Mouse (Mus musculus): Measurements from ENCODE around the gene Ubl4b. TPM values are rescaled to one million over a fixed set of nuclear protein-coding genes. Genes with fewer than 3 reads are reported as not detected.

The Ubl4b gene
- polyA plus RNA-seq, 2 experiments, result not detected

DNA sequence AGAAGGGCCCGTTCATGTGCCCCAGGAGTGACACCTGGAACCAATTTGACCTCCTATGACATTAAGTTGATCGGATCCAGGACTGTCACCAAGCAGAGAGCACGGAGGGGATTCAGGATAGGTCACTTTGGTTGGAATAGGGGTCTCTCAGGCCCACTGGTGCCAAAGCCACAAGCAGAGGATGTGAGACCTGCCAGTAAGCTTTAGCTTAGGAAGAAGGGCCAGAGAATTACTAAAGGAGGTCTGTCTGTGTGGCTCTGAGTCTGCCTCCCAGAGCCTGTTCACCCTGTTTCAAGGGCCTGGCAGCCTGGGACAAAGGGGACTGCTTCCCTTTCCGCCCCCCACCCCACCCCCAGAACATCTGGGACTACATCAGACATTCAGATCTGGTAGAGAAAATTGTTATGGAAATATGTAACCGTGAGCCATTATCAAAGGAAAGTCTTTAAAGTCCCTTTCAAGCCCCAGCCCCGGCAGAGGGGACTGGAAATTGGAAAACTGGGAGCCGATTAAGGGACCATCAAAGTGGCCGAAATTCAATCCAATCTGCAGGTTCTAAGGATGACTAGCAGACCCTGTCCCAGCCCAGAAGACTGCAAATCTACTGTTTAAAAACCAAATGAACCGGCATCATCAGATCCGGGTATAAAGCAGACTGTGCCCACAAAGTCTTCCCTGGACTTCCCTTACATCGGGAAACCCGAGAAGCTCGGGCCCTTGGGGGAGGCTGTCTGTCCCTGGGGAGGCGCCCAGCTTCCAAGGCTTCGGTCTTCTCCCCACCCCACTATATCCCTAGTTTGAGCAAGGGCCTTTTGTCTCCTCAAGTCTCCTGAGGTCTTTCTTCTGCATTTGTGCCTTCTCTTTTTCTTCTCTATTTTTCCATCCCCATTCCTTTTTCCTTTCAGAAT, 26.5 kb upstream of the Ubl4b start:
- H3K9ac ChIP-seq (replicated peaks), result no peak overlapping the region
- no peak for TF ChIP-seq CTCF (IDR thresholded peaks at IDR 0.05; ENCODE audit: low read depth)
- TF ChIP-seq EP300 (IDR thresholded peaks at IDR 0.05; ENCODE audit: low read depth), result no peak
- H3K27me3 ChIP-seq (ENCODE audit: control insufficient read depth, insufficient read depth, low read length), result peaks cover 66% of the 10 kb centered on the region
- H3K9me3 ChIP-seq (ENCODE audit: control insufficient read depth, low read length), result no peaks in the 10 kb centered on the region
- 8% methylated on average over 15 of the region's 15 CpGs for WGBS (ENCODE audit: insufficient replicate concordance)
- H3K4me2 ChIP-seq (ENCODE audit: low read depth), result no peak overlapping the region
- no peak overlapping the region for H3K27ac ChIP-seq
- H3K4me1 ChIP-seq (replicated peaks; ENCODE audit: control insufficient read depth in 2 of 2, insufficient read depth in 2 of 2, low read length in 1 of 2), result peaks cover 4 to 14% of the 10 kb centered on the region in 2 experiments; a peak in 3 of 4 replicates
- ATAC-seq (ENCODE audit: insufficient read depth), result no peak
- DNase-seq (ENCODE audit: low read depth in 3 of 3, low spot score in 3 of 3), result no peak
- no peaks in the 10 kb centered on the region for H3K36me3 ChIP-seq (replicated peaks; ENCODE audit: control insufficient read depth, insufficient read depth, low read depth)
- H3K4me3 ChIP-seq (ENCODE audit: insufficient read depth in 1 of 2, low read depth in 2 of 2, low read length in 2 of 2), result no peak overlapping the region

DNA sequence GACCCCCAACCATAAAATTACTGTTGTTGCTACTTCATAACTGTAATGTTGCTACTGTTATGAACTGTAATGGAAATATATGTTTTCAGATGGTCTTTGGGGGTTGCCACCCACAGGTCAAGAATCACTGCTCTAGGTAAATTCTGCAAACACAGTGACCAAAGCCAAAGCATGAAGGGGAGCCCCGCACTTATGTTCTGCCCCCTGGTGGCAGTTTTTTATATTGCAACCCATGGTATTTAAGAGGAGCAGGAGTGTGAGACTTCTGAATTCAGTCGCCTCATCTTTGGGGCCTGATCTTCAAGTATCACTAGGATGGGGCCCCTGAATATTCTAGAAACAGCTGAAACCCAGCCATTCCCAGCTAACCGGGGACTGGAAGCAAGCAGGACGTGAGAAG, 24.6 kb upstream of the Ubl4b start:
- peaks cover 48% of the 10 kb centered on the region for H3K27me3 ChIP-seq (ENCODE audit: control insufficient read depth, insufficient read depth, low read length)
- H3K4me3 ChIP-seq (ENCODE audit: insufficient read depth in 1 of 2, low read depth in 2 of 2, low read length in 2 of 2), result no peak overlapping the region

DNA sequence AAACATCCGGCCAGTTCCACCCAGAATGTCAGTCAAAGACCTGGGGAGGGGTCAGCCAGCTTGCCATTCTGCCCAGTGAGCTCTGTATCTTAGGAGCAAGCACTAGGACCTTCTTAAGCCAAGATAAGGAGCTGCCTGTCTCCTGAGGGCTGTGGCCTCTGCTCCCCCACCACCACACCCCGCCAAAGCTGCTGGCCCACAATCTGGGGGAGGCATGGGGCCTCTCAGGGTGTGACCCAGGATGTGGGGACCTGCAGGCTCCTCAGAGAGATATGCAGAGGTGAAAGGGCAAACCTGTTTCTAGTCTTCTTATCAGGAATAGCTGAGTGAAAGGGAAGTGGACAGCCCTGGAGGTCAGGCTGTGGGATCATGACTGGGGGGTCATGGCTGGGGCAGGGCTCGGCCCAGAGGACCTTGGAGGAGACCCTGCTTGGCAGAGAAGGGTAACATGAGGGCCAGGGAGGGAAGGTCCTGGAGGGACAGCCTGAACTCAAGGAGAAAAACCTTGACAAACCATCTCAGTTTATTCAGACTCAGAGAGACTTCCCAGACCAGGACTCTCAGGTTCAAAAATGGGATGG, 23.0 kb upstream of the Ubl4b start:
- Histone ChIP-seq H3K27ac (no peak overlapping the region), H3K36me3 (replicated peaks; ENCODE audit: control insufficient read depth, insufficient read depth, low read depth) (no peaks in the 10 kb centered on the region), H3K9ac (replicated peaks) (no peak overlapping the region), H3K4me2 (ENCODE audit: low read depth) (no peak overlapping the region), H3K4me3 (ENCODE audit: insufficient read depth in 1 of 2, low read depth in 2 of 2, low read length in 2 of 2) (no peak overlapping the region), H3K27me3 (ENCODE audit: control insufficient read depth, insufficient read depth, low read length) (peaks cover 33% of the 10 kb centered on the region), H3K9me3 (ENCODE audit: control insufficient read depth, low read length) (no peaks in the 10 kb centered on the region), H3K4me1 (replicated peaks; ENCODE audit: control insufficient read depth in 2 of 2, insufficient read depth in 2 of 2, low read length in 1 of 2) (peaks cover 4 to 14% of the 10 kb centered on the region in 2 experiments; a peak in 3 of 4 replicates)
- TF ChIP-seq CTCF (IDR thresholded peaks at IDR 0.05; ENCODE audit: low read depth), result no peak
- no peak for TF ChIP-seq EP300 (IDR thresholded peaks at IDR 0.05; ENCODE audit: low read depth)
- WGBS (ENCODE audit: insufficient replicate concordance), result 5% methylated on average over 3 of the region's 3 CpGs
- DNase-seq (ENCODE audit: low read depth in 3 of 3, low spot score in 3 of 3) (peak; percentile 35 to 40 (median 36)), ATAC-seq (ENCODE audit: insufficient read depth) (peak; percentile 94)

More for the DNA sequence above, 24.6 kb upstream of the Ubl4b start:
- H3K4me1 ChIP-seq (replicated peaks; ENCODE audit: control insufficient read depth in 2 of 2, insufficient read depth in 2 of 2, low read length in 1 of 2), result peaks cover 4 to 14% of the 10 kb centered on the region in 2 experiments; a peak in 3 of 4 replicates
- no peak for TF ChIP-seq EP300 (IDR thresholded peaks at IDR 0.05; ENCODE audit: low read depth)
- TF ChIP-seq CTCF (IDR thresholded peaks at IDR 0.05; ENCODE audit: low read depth), result peak; percentile 83
- no peak overlapping the region for H3K9ac ChIP-seq (replicated peaks)
- no peaks in the 10 kb centered on the region for H3K9me3 ChIP-seq (ENCODE audit: control insufficient read depth, low read length)
- H3K27ac ChIP-seq, result no peak overlapping the region
- no peaks in the 10 kb centered on the region for H3K36me3 ChIP-seq (replicated peaks; ENCODE audit: control insufficient read depth, insufficient read depth, low read depth)
- 5% methylated on average over 4 of the region's 4 CpGs for WGBS (ENCODE audit: insufficient replicate concordance)
- ATAC-seq (ENCODE audit: insufficient read depth) (no peak), DNase-seq (ENCODE audit: low read depth in 3 of 3, low spot score in 3 of 3) (peak; percentile 34 to 42 (median 36))
- no peak overlapping the region for H3K4me2 ChIP-seq (ENCODE audit: low read depth)

DNA sequence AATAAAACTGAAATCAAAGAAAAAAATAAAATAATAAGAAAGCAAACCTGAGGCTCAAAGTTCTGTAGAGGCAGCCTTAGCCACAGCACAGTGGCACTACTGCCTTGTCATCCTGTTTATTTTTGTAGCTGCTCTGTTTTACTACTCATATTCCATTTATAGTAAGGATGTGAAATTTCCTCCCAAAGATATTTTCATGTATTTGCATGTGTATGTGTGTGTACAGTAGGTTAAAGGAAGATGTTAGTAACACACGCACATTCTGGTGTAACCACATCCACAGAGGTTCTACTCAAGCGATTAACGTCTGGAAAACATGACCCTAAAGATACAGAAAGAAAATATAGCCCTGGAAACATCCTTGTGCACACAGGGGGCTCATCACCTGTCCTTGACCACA, 21.9 kb upstream of the Ubl4b start:
- Histone ChIP-seq H3K4me1 (replicated peaks; ENCODE audit: control insufficient read depth in 2 of 2, insufficient read depth in 2 of 2, low read length in 1 of 2) (peaks cover 4 to 14% of the 10 kb centered on the region in 2 experiments; a peak in 3 of 4 replicates), H3K9me3 (ENCODE audit: control insufficient read depth, low read length) (no peaks in the 10 kb centered on the region), H3K36me3 (replicated peaks; ENCODE audit: control insufficient read depth, insufficient read depth, low read depth) (no peaks in the 10 kb centered on the region), H3K27ac (no peak overlapping the region), H3K9ac (replicated peaks) (no peak overlapping the region), H3K4me2 (ENCODE audit: low read depth) (no peak overlapping the region), H3K27me3 (ENCODE audit: control insufficient read depth, insufficient read depth, low read length) (peaks cover 22% of the 10 kb centered on the region), H3K4me3 (ENCODE audit: insufficient read depth in 1 of 2, low read depth in 2 of 2, low read length in 2 of 2) (no peak overlapping the region)
- ATAC-seq (ENCODE audit: insufficient read depth), result no peak
- no peak for DNase-seq (ENCODE audit: low read depth in 3 of 3, low spot score in 3 of 3)
- WGBS (ENCODE audit: insufficient replicate concordance), result 52% methylated on average over 3 of the region's 3 CpGs
- TF ChIP-seq EP300 (IDR thresholded peaks at IDR 0.05; ENCODE audit: low read depth) (no peak), CTCF (IDR thresholded peaks at IDR 0.05; ENCODE audit: low read depth) (no peak)

DNA sequence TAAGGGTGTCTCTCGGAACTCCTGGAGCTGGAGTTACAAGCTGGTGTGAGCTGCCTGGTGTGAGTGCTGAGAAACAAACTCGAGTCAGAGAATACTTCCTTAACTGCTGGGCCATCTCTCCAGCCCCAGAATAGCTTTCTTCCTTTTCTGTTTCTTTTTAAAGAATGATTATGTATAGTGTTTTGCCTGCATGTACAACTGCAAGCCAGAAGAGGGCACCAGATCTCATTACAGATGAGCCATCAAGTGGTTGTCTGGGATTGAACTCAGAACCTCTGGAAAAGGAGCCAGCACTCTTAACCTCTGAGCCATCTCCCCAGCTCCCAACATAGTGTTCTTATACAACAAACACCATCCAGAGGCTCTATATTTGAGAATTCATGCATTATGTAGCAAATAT, 16.3 kb upstream of the Ubl4b start:
- 33% methylated on average over 2 of the region's 2 CpGs for WGBS (ENCODE audit: insufficient replicate concordance)
- Histone ChIP-seq H3K27me3 (ENCODE audit: control insufficient read depth, insufficient read depth, low read length) (no peaks in the 10 kb centered on the region), H3K27ac (no peak overlapping the region), H3K4me2 (ENCODE audit: low read depth) (no peak overlapping the region), H3K9me3 (ENCODE audit: control insufficient read depth, low read length) (no peaks in the 10 kb centered on the region), H3K4me3 (ENCODE audit: insufficient read depth in 1 of 2, low read depth in 2 of 2, low read length in 2 of 2) (no peak overlapping the region), H3K9ac (replicated peaks) (no peak overlapping the region), H3K4me1 (replicated peaks; ENCODE audit: control insufficient read depth in 2 of 2, insufficient read depth in 2 of 2, low read length in 1 of 2) (no peaks in the 10 kb centered on the region), H3K36me3 (replicated peaks; ENCODE audit: control insufficient read depth, insufficient read depth, low read depth) (no peaks in the 10 kb centered on the region)
- no peak for ATAC-seq (ENCODE audit: insufficient read depth)
- DNase-seq (ENCODE audit: low read depth in 3 of 3, low spot score in 3 of 3), result no peak
- TF ChIP-seq CTCF (IDR thresholded peaks at IDR 0.05; ENCODE audit: low read depth) (peak; percentile 45), EP300 (IDR thresholded peaks at IDR 0.05; ENCODE audit: low read depth) (no peak)

Measured in liver, embryonic 14.5 days (tissue).